Mouse (Mus musculus): Measurements from ENCODE around the gene Ivl.

- TF ChIP-seq TCF12 (IDR thresholded peaks at IDR 0.05; ENCODE audit: low read depth, low read length): no peak
- no peak for TF ChIP-seq MAFK (IDR thresholded peaks at IDR 0.05; ENCODE audit: insufficient replicate concordance, low read length)
- no peak for TF ChIP-seq SIN3A (IDR thresholded peaks at IDR 0.05; ENCODE audit: low read length)
- no peak for TF ChIP-seq ZC3H11A (IDR thresholded peaks at IDR 0.05; ENCODE audit: low read depth, low read length)
- TF ChIP-seq E2F4 (IDR thresholded peaks at IDR 0.05; ENCODE audit: insufficient replicate concordance, low read depth, low read length): no peak
- TF ChIP-seq SMC3 (IDR thresholded peaks at IDR 0.05; ENCODE audit: low read depth, low read length): 0 out of 2 replicates have a peak, but pooled peaks have one; percentile 3
- no peak for TF ChIP-seq IRF4 (IDR thresholded peaks at IDR 0.05; ENCODE audit: low read depth, low read length)
- TF ChIP-seq CTCF (conservative IDR thresholded peaks at IDR 0.05 in 1 of 2, IDR thresholded peaks at IDR 0.05 in 1 of 2; ENCODE audit: low read depth in 2 of 2, low read length in 2 of 2): peak in 1 of 2 experiments; percentile 33; a peak in 2 of 4 replicates
- no peak for TF ChIP-seq ZMIZ1 (IDR thresholded peaks at IDR 0.05; ENCODE audit: low read depth, low read length)
- TF ChIP-seq CHD1 (IDR thresholded peaks at IDR 0.05; ENCODE audit: low read depth, low read length): no peak
- no peak for TF ChIP-seq POLR2AphosphoS2 (IDR thresholded peaks at IDR 0.05; ENCODE audit: low read depth, low read length)
- TF ChIP-seq HCFC1 (IDR thresholded peaks at IDR 0.05; ENCODE audit: low read depth, low read length): no peak
These were observed 8.1 kb downstream of the Ivl start for GRCm38 (mm10) chr3:92565418-92565817.

All from CH12.LX (cell line).